Mouse (Mus musculus): Measurements from ENCODE around the gene Tsen54. TPM values are rescaled to one million over a fixed set of nuclear protein-coding genes. Genes with fewer than 3 reads are reported as not detected.

Gene Tsen54
- polyA plus RNA-seq, 1 experiment from 2014 or later: 24.2 TPM

GRCm38 (mm10) chr11:115819915-115820623 lies 5.5 kb downstream of the Tsen54 start:
- no peak overlapping the region for H3K27ac ChIP-seq (replicated peaks)
- peaks cover 33% of the 10 kb centered on the region for H3K36me3 ChIP-seq
- peaks cover 12% of the 10 kb centered on the region for H3K27me3 ChIP-seq
- H3K4me3 ChIP-seq: no peak overlapping the region
- H3K9me3 ChIP-seq: no peaks in the 10 kb centered on the region
- no peak for ATAC-seq (replicated peaks)
- no peak overlapping the region for H3K9ac ChIP-seq (replicated peaks)
- no peak overlapping the region for H3K4me2 ChIP-seq (replicated peaks)
- WGBS: 90% methylated on average over 16 of the region's 16 CpGs
- H3K4me1 ChIP-seq: peaks cover 24% of the 10 kb centered on the region

GRCm38 (mm10) chr11:115821001-115821400 lies 6.5 kb downstream of the Tsen54 start:
- H3K27me3 ChIP-seq: peaks cover 21% of the 10 kb centered on the region
- H3K4me1 ChIP-seq: peaks cover 15% of the 10 kb centered on the region
- no peak overlapping the region for H3K9ac ChIP-seq (replicated peaks)
- WGBS: 83% methylated on average over 4 of the region's 4 CpGs
- no peak overlapping the region for H3K27ac ChIP-seq (replicated peaks)
- no peak for ATAC-seq (replicated peaks)
- H3K4me3 ChIP-seq: no peak overlapping the region
- no peak overlapping the region for H3K4me2 ChIP-seq (replicated peaks)
- H3K9me3 ChIP-seq: no peaks in the 10 kb centered on the region
- H3K36me3 ChIP-seq: peaks cover 33% of the 10 kb centered on the region

GRCm38 (mm10) chr11:115823774-115824740 lies 9.5 kb downstream of the Tsen54 start, which contains the start of gene Llgl2:
Llgl2 (plus strand) TSS chr11:115824049.
- Histone ChIP-seq H3K4me1 (peaks cover 13% of the 10 kb centered on the region), H3K27me3 (peaks cover 31% of the 10 kb centered on the region), H3K4me3 (peak within 1 kb of the TSS; percentile 60), H3K9ac (replicated peaks) (peak within 1 kb of the TSS; percentile 49), H3K36me3 (peaks cover 29% of the 10 kb centered on the region), H3K9me3 (no peaks in the 10 kb centered on the region), H3K4me2 (replicated peaks) (peak within 1 kb of the TSS; percentile 95), H3K27ac (replicated peaks) (no peak within 1 kb of the TSS)
- 1% methylated on average over 86 of the region's 87 CpGs for WGBS
- ATAC-seq (replicated peaks): peak; percentile 88

GRCm38 (mm10) chr11:115824813-115825212 lies 10.3 kb downstream of the Tsen54 start:
- Histone ChIP-seq H3K9me3 (no peaks in the 10 kb centered on the region), H3K9ac (replicated peaks) (no peak overlapping the region), H3K27ac (replicated peaks) (no peak overlapping the region), H3K36me3 (peaks cover 26% of the 10 kb centered on the region), H3K27me3 (peaks cover 31% of the 10 kb centered on the region), H3K4me3 (0 out of 2 replicates have a peak overlapping the region, but pooled peaks have one; percentile 60), H3K4me2 (replicated peaks) (peak overlapping the region; percentile 95; the same call in 1 of the 2 replicates), H3K4me1 (peaks cover 13% of the 10 kb centered on the region)
- 18% methylated on average over 11 of the region's 11 CpGs for WGBS
- ATAC-seq (replicated peaks): no peak

GRCm38 (mm10) chr11:115826487-115826886 lies 12.0 kb downstream of the Tsen54 start:
- H3K4me1 ChIP-seq: peaks cover 13% of the 10 kb centered on the region
- ATAC-seq (replicated peaks): no peak
- no peak overlapping the region for H3K9ac ChIP-seq (replicated peaks)
- no peak overlapping the region for H3K4me3 ChIP-seq
- H3K27me3 ChIP-seq: peaks cover 40% of the 10 kb centered on the region
- no peak overlapping the region for H3K27ac ChIP-seq (replicated peaks)
- peaks cover 9% of the 10 kb centered on the region for H3K36me3 ChIP-seq
- H3K9me3 ChIP-seq: no peaks in the 10 kb centered on the region
- 43% methylated on average over 5 of the region's 5 CpGs for WGBS
- H3K4me2 ChIP-seq (replicated peaks): no peak overlapping the region

GRCm38 (mm10) chr11:115827624-115828023 lies 13.1 kb downstream of the Tsen54 start:
- Histone ChIP-seq H3K27ac (replicated peaks) (no peak overlapping the region), H3K4me2 (replicated peaks) (no peak overlapping the region), H3K27me3 (peaks cover 43% of the 10 kb centered on the region), H3K4me3 (no peak overlapping the region), H3K4me1 (peaks cover 13% of the 10 kb centered on the region), H3K36me3 (no peaks in the 10 kb centered on the region), H3K9ac (replicated peaks) (no peak overlapping the region), H3K9me3 (no peaks in the 10 kb centered on the region)
- no peak for ATAC-seq (replicated peaks)
- 82% methylated on average over 6 of the region's 6 CpGs for WGBS

- H3K36me3 ChIP-seq: no peaks in the 10 kb centered on the region
- H3K4me2 ChIP-seq (replicated peaks): no peak overlapping the region
- H3K9ac ChIP-seq (replicated peaks): no peak overlapping the region
- no peak overlapping the region for H3K4me3 ChIP-seq
- ATAC-seq (replicated peaks): no peak
- no peaks in the 10 kb centered on the region for H3K9me3 ChIP-seq
- no peak overlapping the region for H3K27ac ChIP-seq (replicated peaks)
- 68% methylated on average over 4 of the region's 4 CpGs for WGBS
- peaks cover 7% of the 10 kb centered on the region for H3K4me1 ChIP-seq
- H3K27me3 ChIP-seq: peaks cover 42% of the 10 kb centered on the region
Measured at GRCm38 (mm10) chr11:115829036-115829435, 14.5 kb downstream of the Tsen54 start.

- H3K27me3 ChIP-seq: peaks cover 25% of the 10 kb centered on the region
- H3K4me2 ChIP-seq (replicated peaks): no peak overlapping the region
- H3K4me1 ChIP-seq: no peaks in the 10 kb centered on the region
- H3K36me3 ChIP-seq: no peaks in the 10 kb centered on the region
- H3K9ac ChIP-seq (replicated peaks): no peak overlapping the region
- no peak overlapping the region for H3K4me3 ChIP-seq
- no peak overlapping the region for H3K27ac ChIP-seq (replicated peaks)
- H3K9me3 ChIP-seq: no peaks in the 10 kb centered on the region
- WGBS: 24% methylated on average over 25 of the region's 25 CpGs
- ATAC-seq (replicated peaks): no peak
Measured at GRCm38 (mm10) chr11:115830550-115831325, 16.2 kb downstream of the Tsen54 start.

- Histone ChIP-seq H3K4me1 (no peaks in the 10 kb centered on the region), H3K36me3 (no peaks in the 10 kb centered on the region), H3K27ac (replicated peaks) (no peak overlapping the region), H3K9me3 (no peaks in the 10 kb centered on the region), H3K27me3 (peaks cover 17% of the 10 kb centered on the region; the same call in 1 of the 2 replicates), H3K4me3 (no peak overlapping the region), H3K9ac (replicated peaks) (no peak overlapping the region), H3K4me2 (replicated peaks) (no peak overlapping the region)
- WGBS: 61% methylated on average over 3 of the region's 3 CpGs
- no peak for ATAC-seq (replicated peaks)
Measured at GRCm38 (mm10) chr11:115831518-115831917, 17.0 kb downstream of the Tsen54 start.

GRCm38 (mm10) chr11:115832064-115832463 lies 17.5 kb downstream of the Tsen54 start:
- H3K9ac ChIP-seq (replicated peaks): no peak overlapping the region
- H3K27ac ChIP-seq (replicated peaks): no peak overlapping the region
- H3K4me2 ChIP-seq (replicated peaks): no peak overlapping the region
- 76% methylated on average over 6 of the region's 6 CpGs for WGBS
- peaks cover 15% of the 10 kb centered on the region; the same call in 1 of the 2 replicates for H3K27me3 ChIP-seq
- H3K9me3 ChIP-seq: no peaks in the 10 kb centered on the region
- no peak for ATAC-seq (replicated peaks)
- no peak overlapping the region for H3K4me3 ChIP-seq
- no peaks in the 10 kb centered on the region for H3K36me3 ChIP-seq
- no peaks in the 10 kb centered on the region for H3K4me1 ChIP-seq

- no peak overlapping the region for H3K4me3 ChIP-seq
- no peak overlapping the region for H3K27ac ChIP-seq (replicated peaks)
- H3K4me1 ChIP-seq: no peaks in the 10 kb centered on the region
- H3K36me3 ChIP-seq: no peaks in the 10 kb centered on the region
- no peak overlapping the region for H3K9ac ChIP-seq (replicated peaks)
- no peaks in the 10 kb centered on the region for H3K9me3 ChIP-seq
- WGBS: 24% methylated on average over 8 of the region's 8 CpGs
- H3K4me2 ChIP-seq (replicated peaks): no peak overlapping the region
- no peak for ATAC-seq (replicated peaks)
- H3K27me3 ChIP-seq: peaks cover 12% of the 10 kb centered on the region; the same call in 1 of the 2 replicates
Measured at GRCm38 (mm10) chr11:115832523-115832922, 18.0 kb downstream of the Tsen54 start.

All from forebrain, embryonic 15.5 days (tissue).